Mouse (Mus musculus): Measurements from ENCODE around the gene Olfr617.
"Not testable (repeated sequence)": the region's sequence is repeated elsewhere in the genome, so short reads cannot be mapped to it uniquely, and the experiment has no call there.

Gene Olfr617

GRCm38 (mm10) chr7:103572761-103573160 lies at the start of gene Olfr617:
TSS of gene Olfr617 (plus strand) at chr7:103573061.
- DNase-seq (ENCODE audit: low read depth, low spot score), result no peak

- DNase-seq (ENCODE audit: low read depth, low spot score), result not testable (repeated sequence)
Measured at GRCm38 (mm10) chr7:103542617-103543016, 30.2 kb upstream of the Olfr617 start, which contains the start of gene Olfr612. TSS of gene Olfr612 (minus strand) at chr7:103542717.

GRCm38 (mm10) chr7:103547774-103548173 lies 25.1 kb upstream of the Olfr617 start, which contains the start of gene Olfr613:
TSS of gene Olfr613 (plus strand) at chr7:103548074.
- DNase-seq (ENCODE audit: low read depth, low spot score), result no peak

GRCm38 (mm10) chr7:103555779-103556178 lies 17.1 kb upstream of the Olfr617 start, which contains the start of gene Olfr615:
TSS of gene Olfr615 (plus strand) at chr7:103556079.
- no peak for DNase-seq (ENCODE audit: low read depth, low spot score)

GRCm38 (mm10) chr7:103569043-103569442 lies 3.8 kb upstream of the Olfr617 start, which contains the start of gene Olfr616:
TSS of gene Olfr616 (minus strand) at chr7:103569143.
- no peak for DNase-seq (ENCODE audit: low read depth, low spot score)

GRCm38 (mm10) chr7:103589803-103590202 lies 16.9 kb downstream of the Olfr617 start, which contains the start of gene Olfr618:
TSS of gene Olfr618 (plus strand) at chr7:103590103.
- DNase-seq (ENCODE audit: low read depth, low spot score), result no peak

- DNase-seq (ENCODE audit: low read depth, low spot score), result no peak
Measured at GRCm38 (mm10) chr7:103600275-103600674, 27.4 kb downstream of the Olfr617 start, which contains the start of gene Olfr619. TSS of gene Olfr619 (plus strand) at chr7:103600575.

DNA sequence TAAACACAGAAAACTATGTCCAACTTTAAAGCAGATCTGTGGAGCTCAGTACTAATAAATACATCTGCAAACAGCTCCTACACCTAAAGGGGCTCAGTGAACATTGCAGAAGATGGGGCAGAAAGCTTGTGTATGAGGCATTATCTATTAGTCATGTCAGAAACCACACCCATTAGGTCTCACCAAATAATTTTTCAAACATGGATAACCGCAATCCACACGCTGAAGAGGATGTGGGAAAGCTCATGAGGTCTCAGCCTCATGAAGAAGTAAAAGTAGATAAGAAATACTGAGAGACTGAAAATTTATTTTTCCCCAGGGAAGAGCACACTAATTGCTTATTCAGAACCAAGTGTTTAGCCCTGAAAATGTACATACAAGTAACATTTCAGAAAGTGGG lies 34.6 kb downstream of the Olfr617 start:
- DNase-seq (ENCODE audit: low read depth, low spot score), result no peak

- DNase-seq (ENCODE audit: low read depth, low spot score), result no peak
Measured at GRCm38 (mm10) chr7:103612434-103612833, 39.6 kb downstream of the Olfr617 start, which contains the start of gene Olfr620. TSS of gene Olfr620 (minus strand) at chr7:103612534.
